Mouse (Mus musculus): Measurements from ENCODE around the gene Tmem59. TPM values are rescaled to one million over a fixed set of nuclear protein-coding genes. Genes with fewer than 3 reads are reported as not detected.
A peak's percentile ranks its signal among the peaks of the same experiment; 100 is the strongest.

Tmem59 gene
- polyA plus RNA-seq, 1 experiment from 2014 or later, result 282 TPM

- ATAC-seq (no peak), DNase-seq (no peak)
- Histone ChIP-seq H3K9ac (replicated peaks) (peak overlapping the region; percentile 89), H3K4me2 (ENCODE audit: low read depth, low read length) (peak overlapping the region; percentile 83), H3K36me3 (replicated peaks; ENCODE audit: insufficient read depth, low read length) (peaks cover 15% of the 10 kb centered on the region), H3K4me3 (ENCODE audit: low read depth, low read length) (peak overlapping the region; percentile 91), H3K27ac (ENCODE audit: low read depth) (peak overlapping the region; percentile 99), H3K9me3 (ENCODE audit: low read length) (no peaks in the 10 kb centered on the region), H3K4me1 (ENCODE audit: insufficient read depth) (peaks cover 33% of the 10 kb centered on the region), H3K27me3 (ENCODE audit: insufficient read depth, low read length) (no peaks in the 10 kb centered on the region)
- 28% methylated on average over 11 of the region's 11 CpGs for WGBS (ENCODE audit: insufficient replicate concordance)
- TF ChIP-seq EP300 (IDR thresholded peaks at IDR 0.05; ENCODE audit: low read depth) (no peak), CTCF (IDR thresholded peaks at IDR 0.05; ENCODE audit: low read depth) (no peak)
Observed at GRCm38 (mm10) chr4:107177506-107177905, 693 bp upstream of the Tmem59 start.

- Histone ChIP-seq H3K4me2 (ENCODE audit: low read depth, low read length) (peak within 1 kb of the TSS; percentile 83), H3K36me3 (replicated peaks; ENCODE audit: insufficient read depth, low read length) (peaks cover 12% of the 10 kb centered on the region), H3K9me3 (ENCODE audit: low read length) (no peaks in the 10 kb centered on the region), H3K4me1 (ENCODE audit: insufficient read depth) (peaks cover 40% of the 10 kb centered on the region), H3K4me3 (ENCODE audit: low read depth, low read length) (peak within 1 kb of the TSS; percentile 91), H3K9ac (replicated peaks) (peak within 1 kb of the TSS; percentile 89), H3K27ac (ENCODE audit: low read depth) (peak within 1 kb of the TSS; percentile 99), H3K27me3 (ENCODE audit: insufficient read depth, low read length) (no peaks in the 10 kb centered on the region)
- peak; percentile 74 for DNase-seq
- peak; percentile 43 for ATAC-seq
- TF ChIP-seq CTCF (IDR thresholded peaks at IDR 0.05; ENCODE audit: low read depth) (no peak; the same call in 1 of the 2 replicates), EP300 (IDR thresholded peaks at IDR 0.05; ENCODE audit: low read depth) (no peak)
- under 1% methylated on average over 45 of the region's 47 CpGs for WGBS (ENCODE audit: insufficient replicate concordance)
Observed at GRCm38 (mm10) chr4:107178830-107179490, 761 bp downstream of the Tmem59 start, which contains the start of gene Tceanc2. Tceanc2 (minus strand) TSS chr4:107179116.

- DNase-seq, result no peak
- Histone ChIP-seq H3K27me3 (ENCODE audit: insufficient read depth, low read length) (no peaks in the 10 kb centered on the region), H3K4me2 (ENCODE audit: low read depth, low read length) (peak overlapping the region; percentile 83), H3K27ac (ENCODE audit: low read depth) (peak overlapping the region; percentile 99), H3K36me3 (replicated peaks; ENCODE audit: insufficient read depth, low read length) (peaks cover 9% of the 10 kb centered on the region; the same call in 1 of the 2 replicates), H3K9ac (replicated peaks) (peak overlapping the region; percentile 89), H3K4me3 (ENCODE audit: low read depth, low read length) (peak overlapping the region; percentile 91), H3K4me1 (ENCODE audit: insufficient read depth) (peaks cover 40% of the 10 kb centered on the region), H3K9me3 (ENCODE audit: low read length) (no peaks in the 10 kb centered on the region)
- no peak for ATAC-seq
- 2% methylated on average over 8 of the region's 8 CpGs for WGBS (ENCODE audit: insufficient replicate concordance)
- TF ChIP-seq EP300 (IDR thresholded peaks at IDR 0.05; ENCODE audit: low read depth) (no peak), CTCF (IDR thresholded peaks at IDR 0.05; ENCODE audit: low read depth) (no peak)
Observed at GRCm38 (mm10) chr4:107179561-107179960, 1.4 kb downstream of the Tmem59 start.

GRCm38 (mm10) chr4:107180746-107181145 lies 2.5 kb downstream of the Tmem59 start:
- H3K9me3 ChIP-seq (ENCODE audit: low read length), result no peaks in the 10 kb centered on the region
- no peak overlapping the region; the same call in 1 of the 2 replicates for H3K4me3 ChIP-seq (ENCODE audit: low read depth, low read length)
- H3K27me3 ChIP-seq (ENCODE audit: insufficient read depth, low read length), result no peaks in the 10 kb centered on the region
- H3K4me1 ChIP-seq (ENCODE audit: insufficient read depth), result peaks cover 40% of the 10 kb centered on the region
- no peak for TF ChIP-seq EP300 (IDR thresholded peaks at IDR 0.05; ENCODE audit: low read depth)
- no peak for TF ChIP-seq CTCF (IDR thresholded peaks at IDR 0.05; ENCODE audit: low read depth)
- no peak overlapping the region for H3K9ac ChIP-seq (replicated peaks)
- DNase-seq, result no peak
- H3K27ac ChIP-seq (ENCODE audit: low read depth), result no peak overlapping the region
- 0 out of 2 replicates have a peak, but pooled peaks cover 4% of the 10 kb centered on the region for H3K36me3 ChIP-seq (replicated peaks; ENCODE audit: insufficient read depth, low read length)
- H3K4me2 ChIP-seq (ENCODE audit: low read depth, low read length), result peak overlapping the region; percentile 83
- no peak for ATAC-seq

- H3K4me1 ChIP-seq (ENCODE audit: insufficient read depth), result peaks cover 40% of the 10 kb centered on the region
- H3K9ac ChIP-seq (replicated peaks), result no peak overlapping the region
- WGBS (ENCODE audit: insufficient replicate concordance), result 55% methylated on average over 6 of the region's 6 CpGs
Observed at GRCm38 (mm10) chr4:107181866-107182265, 3.7 kb downstream of the Tmem59 start.

GRCm38 (mm10) chr4:107182796-107183195 lies 4.6 kb downstream of the Tmem59 start:
- no peaks in the 10 kb centered on the region for H3K9me3 ChIP-seq (ENCODE audit: low read length)
- H3K4me2 ChIP-seq (ENCODE audit: low read depth, low read length), result peak overlapping the region; percentile 31
- H3K27me3 ChIP-seq (ENCODE audit: insufficient read depth, low read length), result no peaks in the 10 kb centered on the region
- peaks cover 20% of the 10 kb centered on the region for H3K36me3 ChIP-seq (replicated peaks; ENCODE audit: insufficient read depth, low read length)
- ATAC-seq (no peak), DNase-seq (no peak)
- no peak overlapping the region for H3K9ac ChIP-seq (replicated peaks)
- WGBS (ENCODE audit: insufficient replicate concordance), result 45% methylated on average over 2 of the region's 2 CpGs
- peak overlapping the region; percentile 62; the same call in 1 of the 2 replicates for H3K27ac ChIP-seq (ENCODE audit: low read depth)
- H3K4me1 ChIP-seq (ENCODE audit: insufficient read depth), result peaks cover 31% of the 10 kb centered on the region
- H3K4me3 ChIP-seq (ENCODE audit: low read depth, low read length), result no peak overlapping the region
- no peak for TF ChIP-seq CTCF (IDR thresholded peaks at IDR 0.05; ENCODE audit: low read depth)
- peak; percentile 78 for TF ChIP-seq EP300 (IDR thresholded peaks at IDR 0.05; ENCODE audit: low read depth)

More at GRCm38 (mm10) chr4:107181866-107182265, 3.7 kb downstream of the Tmem59 start:
- H3K36me3 ChIP-seq (replicated peaks; ENCODE audit: insufficient read depth, low read length), result peaks cover 11% of the 10 kb centered on the region
- H3K4me2 ChIP-seq (ENCODE audit: low read depth, low read length), result peak overlapping the region; percentile 19
- ATAC-seq (no peak), DNase-seq (no peak)
- H3K27ac ChIP-seq (ENCODE audit: low read depth), result no peak overlapping the region
- TF ChIP-seq CTCF (IDR thresholded peaks at IDR 0.05; ENCODE audit: low read depth) (0 out of 2 replicates have a peak, but pooled peaks have one; percentile 7), EP300 (IDR thresholded peaks at IDR 0.05; ENCODE audit: low read depth) (no peak)
- H3K27me3 ChIP-seq (ENCODE audit: insufficient read depth, low read length), result no peaks in the 10 kb centered on the region
- H3K4me3 ChIP-seq (ENCODE audit: low read depth, low read length), result no peak overlapping the region
- no peaks in the 10 kb centered on the region for H3K9me3 ChIP-seq (ENCODE audit: low read length)
